Mouse (Mus musculus) G1E (cell line): Measurements from ENCODE around the gene Slc12a6.

Source experiments
- CTCF ChIP-seq: IDR thresholded peaks from 2 replicates; pipeline ENCODE4 v1.5.1; 2012; ENCODE audit warnings: low read depth, low read length, inconsistent platforms, mixed read lengths
- GATA1 ChIP-seq: IDR thresholded peaks from 2 replicates; pipeline ENCODE4 v1.6.1; 2012; ENCODE audit warnings: borderline replicate concordance, low read length, inconsistent platforms, mixed read lengths
- GATA2 ChIP-seq: IDR thresholded peaks from 2 replicates; pipeline ENCODE4 v1.6.1; 2012; ENCODE audit warnings: low read depth, low read length, inconsistent platforms, borderline replicate concordance
- TAL1 ChIP-seq: conservative IDR thresholded peaks from 2 replicates; pipeline ENCODE4 v1.6.1; 2012; ENCODE audit warnings: low read depth, low read length, inconsistent platforms, mixed read lengths

- TF ChIP-seq CTCF (no peak), TAL1 (no peak), GATA1 (no peak), GATA2 (no peak)
These were observed 15.7 kb upstream of the Slc12a6 start for GRCm38 (mm10) chr2:112249780-112250453.
